Mouse (Mus musculus): ENCODE results near the gene Man1c1.

DNA sequence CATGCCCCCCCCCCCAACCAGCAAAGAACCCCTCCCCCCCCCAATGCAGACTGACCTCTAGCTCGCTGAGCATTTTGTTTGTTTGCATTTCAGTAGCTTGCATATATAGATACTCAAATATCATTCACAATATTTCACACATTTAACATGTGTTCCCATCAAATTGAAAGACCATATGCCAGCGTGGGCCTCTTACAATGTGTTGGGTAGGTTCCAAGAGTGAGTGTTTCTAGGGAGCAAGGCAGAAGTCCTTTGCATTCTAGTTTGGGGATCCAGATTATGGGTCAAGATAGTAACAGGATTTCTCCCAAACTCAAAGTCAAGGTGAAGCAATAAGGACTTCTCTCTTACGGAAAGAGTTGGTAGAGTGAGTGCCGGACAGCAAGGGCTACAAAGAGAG is 185.5 kb downstream of the Man1c1 start:
- TF ChIP-seq NELFE (IDR thresholded peaks at IDR 0.05; ENCODE audit: low read depth, low read length) (no peak), ZMIZ1 (IDR thresholded peaks at IDR 0.05; ENCODE audit: low read depth, low read length) (no peak), GABPA (IDR thresholded peaks at IDR 0.05; ENCODE audit: insufficient replicate concordance, low read depth, low read length) (no peak), ETS1 (conservative IDR thresholded peaks at IDR 0.05; ENCODE audit: low read depth, low read length) (no peak), USF1 (IDR thresholded peaks at IDR 0.05; ENCODE audit: low read depth, low read length) (no peak), MAFK (IDR thresholded peaks at IDR 0.05; ENCODE audit: insufficient replicate concordance, low read length) (no peak), CTCF (conservative IDR thresholded peaks at IDR 0.05 in 1 of 2, IDR thresholded peaks at IDR 0.05 in 1 of 2; ENCODE audit: low read depth in 2 of 2, low read length in 2 of 2) (no peak), USF2 (conservative IDR thresholded peaks at IDR 0.05; ENCODE audit: low read depth, low read length) (no peak), EP300 (IDR thresholded peaks at IDR 0.05; ENCODE audit: low read length) (no peak), POLR2A (IDR thresholded peaks at IDR 0.05; ENCODE audit: low read depth, low read length) (no peak), TBP (conservative IDR thresholded peaks at IDR 0.05; ENCODE audit: low read depth, low read length) (no peak), ZKSCAN1 (IDR thresholded peaks at IDR 0.05; ENCODE audit: borderline replicate concordance, low read depth, low read length) (no peak)
